Mouse (Mus musculus) kidney, postnatal 36 days (tissue): ENCODE measurements around the gene Hacd3.
A peak's percentile ranks its signal among the peaks of the same experiment; 100 is the strongest.

ENCODE experiments used
- DNase-seq, 2 experiments: peaks; one replicate each; pipeline ENCODE4 v3.0.0; 2021 to 2022; ENCODE audit warnings: mixed read lengths in 2 of 2

Gene Hacd3

GRCm38 (mm10) chr9:65016241-65016977, 5.1 kb downstream of the Hacd3 start:
- no peak for DNase-seq

GRCm38 (mm10) chr9:65015461-65016222, 5.9 kb downstream of the Hacd3 start:
- no peak for DNase-seq

- peak in 1 of 2 experiments; percentile 70 for DNase-seq
Observed at GRCm38 (mm10) chr9:65011304-65011703, 10.2 kb downstream of the Hacd3 start.

GRCm38 (mm10) chr9:65010632-65011031, 10.9 kb downstream of the Hacd3 start:
- no peak for DNase-seq

GRCm38 (mm10) chr9:65005737-65006136, 15.8 kb downstream of the Hacd3 start:
- no peak for DNase-seq

- no peak for DNase-seq
Observed at GRCm38 (mm10) chr9:65001481-65001880, 20.0 kb downstream of the Hacd3 start.

- peak in 1 of 2 experiments; percentile 12 for DNase-seq
Observed at GRCm38 (mm10) chr9:64995464-64995863, 26.0 kb downstream of the Hacd3 start.

- DNase-seq = no peak
Observed at GRCm38 (mm10) chr9:64990291-64990690, 31.2 kb downstream of the Hacd3 start.

- DNase-seq = no peak
Observed at GRCm38 (mm10) chr9:64988443-64988842, 33.0 kb downstream of the Hacd3 start.

GRCm38 (mm10) chr9:64987651-64988050, 33.8 kb downstream of the Hacd3 start:
- DNase-seq = no peak

- DNase-seq = no peak
Observed at GRCm38 (mm10) chr9:64985807-64986206, 35.7 kb downstream of the Hacd3 start.

- no peak for DNase-seq
Observed at GRCm38 (mm10) chr9:64985037-64985794, 36.3 kb downstream of the Hacd3 start.

GRCm38 (mm10) chr9:64981904-64982303, 39.6 kb downstream of the Hacd3 start:
- DNase-seq = no peak

- DNase-seq = peak in 1 of 2 experiments; percentile 37
Observed at GRCm38 (mm10) chr9:64980548-64980947, 40.9 kb downstream of the Hacd3 start.

GRCm38 (mm10) chr9:64960978-64961320, 60.5 kb downstream of the Hacd3 start:
- no peak for DNase-seq

GRCm38 (mm10) chr9:64960117-64960977, 61.1 kb downstream of the Hacd3 start, which contains the start of gene Ints14:
Gene Ints14, plus strand, starts transcription at chr9:64960905.
- DNase-seq = peak; percentile 95 to 97

GRCm38 (mm10) chr9:64957276-64957675, 64.2 kb downstream of the Hacd3 start:
- DNase-seq = no peak

- DNase-seq = peak; percentile 5 to 68
Observed at GRCm38 (mm10) chr9:64956337-64956736, 65.2 kb downstream of the Hacd3 start.

- DNase-seq = no peak
Observed at GRCm38 (mm10) chr9:64953190-64953589, 68.3 kb downstream of the Hacd3 start.

GRCm38 (mm10) chr9:64952055-64952454, 69.4 kb downstream of the Hacd3 start:
- DNase-seq = no peak

- no peak for DNase-seq
Observed at GRCm38 (mm10) chr9:64951161-64951657, 70.3 kb downstream of the Hacd3 start, which contains the start of gene Slc24a1. Gene Slc24a1, minus strand, starts transcription at chr9:64951607.

- DNase-seq = no peak
Observed at GRCm38 (mm10) chr9:64947483-64948095, 73.9 kb downstream of the Hacd3 start.
